In the genomic region with DNA sequence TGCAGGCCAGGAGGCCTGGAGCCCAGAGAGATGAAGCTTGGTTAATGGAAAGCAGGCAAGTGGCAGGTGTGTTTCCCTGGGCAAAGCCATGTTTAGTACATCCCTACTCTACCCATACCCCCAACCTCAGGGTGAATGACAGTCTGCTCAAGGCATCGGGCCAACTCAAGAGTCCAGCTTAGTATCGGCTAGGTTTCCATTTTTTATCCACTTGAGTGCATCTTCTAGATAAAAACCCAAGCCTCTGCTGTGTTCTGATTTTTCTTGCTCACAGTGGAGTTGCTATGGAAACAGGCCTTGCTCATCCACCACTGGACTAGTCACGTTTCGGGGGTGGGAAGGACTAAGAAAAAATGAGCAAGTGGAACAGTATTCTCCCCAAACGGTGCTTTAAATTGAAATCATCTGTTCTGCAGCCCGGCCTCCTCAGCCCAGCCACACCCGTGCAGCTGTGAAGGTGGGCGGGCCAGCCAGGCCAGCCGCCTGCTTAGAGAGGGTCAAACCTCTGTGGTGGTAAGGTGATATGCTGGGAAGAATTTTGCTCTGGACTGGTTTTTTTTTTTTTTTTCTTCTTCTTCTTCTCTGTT, we compare ENCODE assay signal across 8 mouse cellular contexts.
DNase-seq lines count a peak whose midpoint lies in the region.
"Had no signal": no experiment of that assay in that cellular context is flagged by ENCODE, and none has a peak within 500 bp of the region (broad histone marks: within the 10 kb centered on the region; RNA-seq: fewer than 3 reads in every experiment).

No protein-coding gene starts in this region.

- peak; percentile 15 for DNase-seq in ZHBTc4 (ENCODE audit: low read depth, low spot score)
- peak; percentile 82 for DNase-seq in embryo, embryonic 11 days
- peak; percentile 20 to 43 for DNase-seq in gastrocnemius, adult 8-10 months (ENCODE audit: low spot score in 2 of 2)
- peak; percentile 71 to 91 for DNase-seq in left cerebral cortex, postnatal 14 days (ENCODE audit: low spot score in 2 of 2)
- DNase-seq in right cerebral cortex, adult 18-20 months: peak; percentile 87
- no peak for DNase-seq in spleen, adult 18-20 months
- no peak for DNase-seq in kidney, postnatal 4 days
- DNase-seq: lung, embryonic 14.5 days had no signal

- intact Hi-C loops in left cerebral cortex, postnatal 14 days (cut with DNase I): no loop called here

Comparison
In these comparisons a context has a peak if more than half of its experiments do, and no peak if none do; other contexts are left out.
1. DNase-seq: peak in ZHBTc4 (single experiment), embryo, embryonic 11 days (single experiment), gastrocnemius, adult 8-10 months (2 of 2), left cerebral cortex, postnatal 14 days (2 of 2) and right cerebral cortex, adult 18-20 months (single experiment); none in spleen, adult 18-20 months (0 of 2) and kidney, postnatal 4 days (0 of 2).